ENCODE assay signal across 16 mouse cellular contexts in genomic region chr3:52724354-52724753, GRCm38 (mm10).
"Had no signal": no experiment of that assay in that cellular context is flagged by ENCODE, and none has a peak within 500 bp of the region (broad histone marks: within the 10 kb centered on the region; RNA-seq: fewer than 3 reads in every experiment).

No protein-coding gene starts in this region.

- DNase-seq: retina, postnatal 1 day; right cerebral cortex, adult 18-20 months; right cerebral cortex, postnatal 14 days; right cerebral cortex, postnatal 25 days; right cerebral cortex, postnatal 4 days; spleen, adult 18-20 months; thymus, adult 18-20 months; thymus, adult 2 months; thymus, postnatal 14 days; thymus, postnatal 25 days; thymus, postnatal 36 days; thymus, postnatal 4 days had no signal

- H3K9ac ChIP-seq: neural tube, embryonic 13.5 days; neural tube, embryonic 15.5 days; stomach, embryonic 15.5 days had no signal

- H3K27ac ChIP-seq: neural tube, embryonic 13.5 days; neural tube, embryonic 15.5 days; stomach, embryonic 15.5 days; stomach, postnatal 0 days had no signal

- H3K27me3 ChIP-seq: neural tube, embryonic 13.5 days; neural tube, embryonic 15.5 days; stomach, embryonic 15.5 days had no signal

- H3K4me1 ChIP-seq: neural tube, embryonic 13.5 days; neural tube, embryonic 15.5 days; stomach, embryonic 15.5 days had no signal

- H3K36me3 ChIP-seq: neural tube, embryonic 13.5 days; neural tube, embryonic 15.5 days; stomach, embryonic 15.5 days had no signal

- H3K4me3 ChIP-seq: neural tube, embryonic 13.5 days; neural tube, embryonic 15.5 days; stomach, embryonic 15.5 days had no signal

- H3K9me3 ChIP-seq: neural tube, embryonic 13.5 days; neural tube, embryonic 15.5 days; stomach, embryonic 15.5 days had no signal
